Mouse (Mus musculus): ENCODE measurements around the gene Cnep1r1. TPM values are rescaled to one million over a fixed set of nuclear protein-coding genes. Genes with fewer than 3 reads are reported as not detected.

Gene Cnep1r1
- polyA plus RNA-seq, 1 experiment from 2014 or later = 58.5 TPM

DNA sequence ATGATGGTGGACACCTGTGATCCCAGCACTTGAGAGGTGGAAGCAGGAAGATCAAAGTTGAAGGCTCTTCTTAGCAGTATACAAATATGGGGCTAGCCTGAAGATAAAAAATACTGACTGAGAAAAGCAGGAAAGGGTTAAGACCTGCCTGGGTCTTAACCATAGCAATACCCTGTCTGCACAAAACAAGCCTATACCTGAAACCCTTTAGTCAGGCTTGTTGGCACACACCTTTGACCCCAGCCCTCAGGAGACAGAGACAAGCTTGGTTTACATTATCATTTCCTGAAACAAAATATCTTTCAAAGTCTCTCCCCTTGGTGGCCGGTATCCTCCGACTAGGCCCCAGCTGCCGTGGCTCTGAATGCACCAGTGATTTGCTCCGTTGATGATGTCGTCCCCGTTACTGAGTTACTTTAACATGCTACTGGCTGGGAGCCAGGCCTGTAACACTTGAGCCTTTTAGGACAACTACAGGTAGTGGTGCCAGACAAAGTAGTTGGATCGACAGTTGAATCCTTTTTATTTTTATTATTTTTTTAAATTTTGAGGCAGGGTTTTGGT, 12.3 kb downstream of the Cnep1r1 start:
- no peak overlapping the region for H3K4me3 ChIP-seq (replicated peaks)
- H3K4me1 ChIP-seq (replicated peaks) = peaks cover 3% of the 10 kb centered on the region; the same call in 1 of the 2 replicates
- no peaks in the 10 kb centered on the region for H3K9me3 ChIP-seq
- no peak overlapping the region for H3K4me2 ChIP-seq
- peaks cover 88% of the 10 kb centered on the region for H3K36me3 ChIP-seq
- WGBS = 70% methylated on average over 7 of the region's 7 CpGs
- ATAC-seq (ENCODE audit: insufficient number of reproducible peaks, insufficient read depth, low FRiP score, low TSS enrichment, low read depth) = no peak
- no peaks in the 10 kb centered on the region for H3K27me3 ChIP-seq
- H3K9ac ChIP-seq (replicated peaks) = no peak overlapping the region; the same call in 1 of the 2 replicates
- peak overlapping the region; percentile 41; the same call in 1 of the 2 replicates for H3K27ac ChIP-seq

- H3K9me3 ChIP-seq = no peaks in the 10 kb centered on the region
- H3K27ac ChIP-seq = peak within 1 kb of the TSS; percentile 89
- peak within 1 kb of the TSS; percentile 70 for H3K4me2 ChIP-seq
- H3K4me3 ChIP-seq (replicated peaks) = peak within 1 kb of the TSS; percentile 86
- peak; percentile 96 for ATAC-seq (ENCODE audit: insufficient number of reproducible peaks, insufficient read depth, low FRiP score, low TSS enrichment, low read depth)
- H3K27me3 ChIP-seq = no peaks in the 10 kb centered on the region
- peaks cover 65% of the 10 kb centered on the region for H3K36me3 ChIP-seq
- WGBS = under 1% methylated on average over 70 of the region's 79 CpGs
- 0 out of 2 replicates have a peak, but pooled peaks cover 6% of the 10 kb centered on the region for H3K4me1 ChIP-seq (replicated peaks)
- H3K9ac ChIP-seq (replicated peaks) = peak within 1 kb of the TSS; percentile 80
These were observed 19.3 kb downstream of the Cnep1r1 start, which contains the start of gene Heatr3 for GRCm38 (mm10) chr8:88137748-88138484. Gene Heatr3 (plus strand): TSS chr8:88137855.

- H3K9me3 ChIP-seq = no peaks in the 10 kb centered on the region
- H3K36me3 ChIP-seq = peaks cover 62% of the 10 kb centered on the region
- no peak for ATAC-seq (ENCODE audit: insufficient number of reproducible peaks, insufficient read depth, low FRiP score, low TSS enrichment, low read depth)
- H3K27me3 ChIP-seq = no peaks in the 10 kb centered on the region
- no peak overlapping the region for H3K27ac ChIP-seq
- 96% methylated on average over 3 of the region's 3 CpGs for WGBS
- H3K4me3 ChIP-seq (replicated peaks) = no peak overlapping the region
- no peak overlapping the region for H3K9ac ChIP-seq (replicated peaks)
- no peak overlapping the region for H3K4me2 ChIP-seq
- H3K4me1 ChIP-seq (replicated peaks) = 0 out of 2 replicates have a peak, but pooled peaks cover 6% of the 10 kb centered on the region
These were observed 20.7 kb downstream of the Cnep1r1 start for GRCm38 (mm10) chr8:88139256-88139655.

GRCm38 (mm10) chr8:88141629-88142028, 23.1 kb downstream of the Cnep1r1 start:
- Histone ChIP-seq H3K4me1 (replicated peaks) (0 out of 2 replicates have a peak, but pooled peaks cover 6% of the 10 kb centered on the region), H3K36me3 (peaks cover 62% of the 10 kb centered on the region), H3K27me3 (no peaks in the 10 kb centered on the region), H3K4me3 (replicated peaks) (no peak overlapping the region), H3K27ac (no peak overlapping the region), H3K9ac (replicated peaks) (no peak overlapping the region), H3K9me3 (no peaks in the 10 kb centered on the region), H3K4me2 (no peak overlapping the region)
- WGBS = 93% methylated on average over 3 of the region's 3 CpGs
- ATAC-seq (ENCODE audit: insufficient number of reproducible peaks, insufficient read depth, low FRiP score, low TSS enrichment, low read depth) = no peak

GRCm38 (mm10) chr8:88144041-88144440, 25.5 kb downstream of the Cnep1r1 start:
- Histone ChIP-seq H3K4me2 (no peak overlapping the region), H3K4me1 (replicated peaks) (no peaks in the 10 kb centered on the region), H3K36me3 (peaks cover 83% of the 10 kb centered on the region), H3K27ac (no peak overlapping the region), H3K4me3 (replicated peaks) (no peak overlapping the region), H3K9me3 (no peaks in the 10 kb centered on the region), H3K27me3 (no peaks in the 10 kb centered on the region), H3K9ac (replicated peaks) (no peak overlapping the region)
- ATAC-seq (ENCODE audit: insufficient number of reproducible peaks, insufficient read depth, low FRiP score, low TSS enrichment, low read depth) = no peak
- whole genome bisulfite sequencing = 93% methylated on average over 5 of the region's 5 CpGs

DNA sequence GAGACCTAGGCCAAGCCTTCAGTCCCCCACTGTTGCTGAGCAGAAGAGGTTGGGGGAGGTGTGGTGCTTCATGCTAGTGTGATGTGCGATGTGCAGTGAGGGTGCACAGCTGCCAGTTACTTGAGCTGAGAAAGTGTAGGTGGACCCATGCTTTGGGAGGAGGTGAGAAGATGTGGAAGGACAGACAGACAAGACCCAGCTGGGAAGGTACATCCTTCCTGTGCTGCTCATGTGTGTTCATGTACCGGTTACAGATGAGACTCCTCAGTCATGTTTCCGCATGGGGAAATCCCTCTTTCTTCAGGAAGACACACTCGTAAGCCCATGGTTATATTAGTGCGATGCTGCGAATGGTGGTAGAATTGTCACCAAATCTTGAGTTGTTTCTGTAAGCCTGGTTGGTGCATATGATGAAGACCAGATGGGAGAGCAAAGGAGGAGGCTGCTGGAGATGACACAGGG, 32.4 kb downstream of the Cnep1r1 start:
- H3K4me2 ChIP-seq = no peak overlapping the region
- no peak overlapping the region for H3K4me3 ChIP-seq (replicated peaks)
- no peak overlapping the region for H3K27ac ChIP-seq
- H3K9me3 ChIP-seq = no peaks in the 10 kb centered on the region
- peaks cover 81% of the 10 kb centered on the region for H3K36me3 ChIP-seq
- no peaks in the 10 kb centered on the region for H3K27me3 ChIP-seq
- H3K4me1 ChIP-seq (replicated peaks) = no peaks in the 10 kb centered on the region
- WGBS = 94% methylated on average over 6 of the region's 6 CpGs
- H3K9ac ChIP-seq (replicated peaks) = no peak overlapping the region
- ATAC-seq (ENCODE audit: insufficient number of reproducible peaks, insufficient read depth, low FRiP score, low TSS enrichment, low read depth) = no peak

DNA sequence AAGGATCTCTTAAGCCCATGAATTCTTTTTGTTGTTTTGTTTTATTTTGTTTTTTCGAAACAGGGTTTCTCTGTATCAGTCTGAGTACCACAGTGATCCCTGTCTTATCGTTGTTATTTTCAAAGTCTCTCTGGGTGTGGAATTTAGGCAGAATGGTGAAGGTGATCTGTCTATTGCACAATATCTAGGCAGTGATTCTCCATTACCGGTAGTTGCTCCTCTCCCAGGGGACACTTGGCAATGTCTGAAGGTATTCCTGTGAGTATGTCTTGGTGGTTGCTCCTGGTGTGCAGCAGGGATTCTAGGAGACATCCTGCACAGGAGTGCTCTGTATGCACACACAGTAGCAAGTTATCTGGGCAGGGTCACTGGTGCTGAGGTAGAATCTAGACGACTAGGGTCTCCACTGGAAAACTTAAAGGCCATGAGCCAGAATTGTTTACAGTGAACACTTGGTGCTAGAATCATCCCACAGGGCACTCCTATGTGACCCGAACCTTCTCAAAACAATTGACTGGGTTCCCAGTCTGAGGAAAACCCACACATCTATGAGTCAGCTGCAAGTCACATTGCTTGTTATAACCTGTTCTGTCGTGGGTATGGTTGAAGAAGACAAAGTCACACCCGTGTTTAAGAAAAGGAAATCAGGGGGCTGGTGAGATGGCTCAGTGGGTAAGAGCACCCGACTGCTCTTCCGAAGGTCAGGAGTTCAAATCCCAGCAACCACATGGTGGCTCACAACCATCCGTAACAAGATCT, 41.8 kb downstream of the Cnep1r1 start:
- no peak overlapping the region for H3K4me3 ChIP-seq (replicated peaks)
- no peak overlapping the region for H3K9ac ChIP-seq (replicated peaks)
- WGBS = 91% methylated on average over 10 of the region's 10 CpGs
- H3K4me1 ChIP-seq (replicated peaks) = no peaks in the 10 kb centered on the region
- H3K9me3 ChIP-seq = no peaks in the 10 kb centered on the region
- no peak overlapping the region for H3K4me2 ChIP-seq
- H3K27ac ChIP-seq = no peak overlapping the region
- no peak for ATAC-seq (ENCODE audit: insufficient number of reproducible peaks, insufficient read depth, low FRiP score, low TSS enrichment, low read depth)
- no peaks in the 10 kb centered on the region for H3K27me3 ChIP-seq
- peaks cover 94% of the 10 kb centered on the region for H3K36me3 ChIP-seq

GRCm38 (mm10) chr8:88161439-88161838, 42.9 kb downstream of the Cnep1r1 start:
- Histone ChIP-seq H3K27ac (no peak overlapping the region), H3K4me1 (replicated peaks) (no peaks in the 10 kb centered on the region), H3K36me3 (peaks cover 94% of the 10 kb centered on the region), H3K9me3 (no peaks in the 10 kb centered on the region), H3K27me3 (no peaks in the 10 kb centered on the region), H3K4me2 (no peak overlapping the region), H3K9ac (replicated peaks) (no peak overlapping the region), H3K4me3 (replicated peaks) (no peak overlapping the region)
- no peak for ATAC-seq (ENCODE audit: insufficient number of reproducible peaks, insufficient read depth, low FRiP score, low TSS enrichment, low read depth)
- 77% methylated on average over 5 of the region's 5 CpGs for WGBS

- Histone ChIP-seq H3K36me3 (peaks cover 21% of the 10 kb centered on the region), H3K4me2 (no peak overlapping the region), H3K9me3 (no peaks in the 10 kb centered on the region), H3K27me3 (no peaks in the 10 kb centered on the region), H3K4me3 (replicated peaks) (no peak overlapping the region), H3K27ac (no peak overlapping the region), H3K9ac (replicated peaks) (no peak overlapping the region), H3K4me1 (replicated peaks) (no peaks in the 10 kb centered on the region)
- no peak for ATAC-seq (ENCODE audit: insufficient number of reproducible peaks, insufficient read depth, low FRiP score, low TSS enrichment, low read depth)
- 90% methylated on average over 7 of the region's 7 CpGs for whole genome bisulfite sequencing
These were observed 56.7 kb downstream of the Cnep1r1 start for GRCm38 (mm10) chr8:88175264-88175663.

- WGBS = 95% methylated on average over 8 of the region's 8 CpGs
- no peak overlapping the region for H3K9ac ChIP-seq (replicated peaks)
- no peak overlapping the region for H3K4me3 ChIP-seq (replicated peaks)
- H3K27ac ChIP-seq = no peak overlapping the region
- peaks cover 9% of the 10 kb centered on the region for H3K36me3 ChIP-seq
- no peak for ATAC-seq (ENCODE audit: insufficient number of reproducible peaks, insufficient read depth, low FRiP score, low TSS enrichment, low read depth)
- H3K9me3 ChIP-seq = no peaks in the 10 kb centered on the region
- H3K27me3 ChIP-seq = no peaks in the 10 kb centered on the region
- no peak overlapping the region for H3K4me2 ChIP-seq
- no peaks in the 10 kb centered on the region for H3K4me1 ChIP-seq (replicated peaks)
These were observed 58.7 kb downstream of the Cnep1r1 start for GRCm38 (mm10) chr8:88177291-88177690.

DNA sequence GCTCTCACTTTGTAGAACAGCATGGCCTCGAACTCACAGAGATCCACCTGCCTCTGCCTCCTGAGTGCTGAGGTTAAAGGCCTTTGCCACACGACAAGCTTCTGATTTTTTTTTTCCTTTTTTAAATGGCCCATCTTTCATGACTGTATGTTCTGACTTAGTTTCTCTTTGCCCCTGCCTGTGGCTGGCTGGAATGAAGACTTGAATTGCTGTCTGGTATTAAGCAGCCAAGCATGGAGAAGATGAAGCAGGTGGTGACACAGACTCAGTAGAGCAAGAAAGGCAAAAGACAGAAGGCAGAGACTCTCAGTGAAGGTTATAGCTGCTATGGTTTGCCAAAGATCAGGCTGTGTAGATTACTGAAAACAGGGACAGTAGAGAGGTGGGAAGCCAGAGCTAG, 64.6 kb downstream of the Cnep1r1 start:
- no peak for ATAC-seq (ENCODE audit: insufficient number of reproducible peaks, insufficient read depth, low FRiP score, low TSS enrichment, low read depth)
- H3K4me3 ChIP-seq (replicated peaks) = no peak overlapping the region
- H3K27me3 ChIP-seq = no peaks in the 10 kb centered on the region
- no peak overlapping the region for H3K4me2 ChIP-seq
- no peaks in the 10 kb centered on the region for H3K9me3 ChIP-seq
- 82% methylated on average over 2 of the region's 2 CpGs for WGBS
- H3K4me1 ChIP-seq (replicated peaks) = no peaks in the 10 kb centered on the region
- no peak overlapping the region for H3K9ac ChIP-seq (replicated peaks)
- H3K36me3 ChIP-seq = no peaks in the 10 kb centered on the region
- no peak overlapping the region for H3K27ac ChIP-seq

Measured in limb, embryonic 12.5 days (tissue).